Mouse (Mus musculus): ENCODE measurements around the gene Fbxo47. TPM values are rescaled to one million over a fixed set of nuclear protein-coding genes. Genes with fewer than 3 reads are reported as not detected.
A peak's percentile ranks its signal among the peaks of the same experiment; 100 is the strongest.

Fbxo47 gene
- polyA plus RNA-seq, 1 experiment from 2014 or later = 0.39 TPM

DNA sequence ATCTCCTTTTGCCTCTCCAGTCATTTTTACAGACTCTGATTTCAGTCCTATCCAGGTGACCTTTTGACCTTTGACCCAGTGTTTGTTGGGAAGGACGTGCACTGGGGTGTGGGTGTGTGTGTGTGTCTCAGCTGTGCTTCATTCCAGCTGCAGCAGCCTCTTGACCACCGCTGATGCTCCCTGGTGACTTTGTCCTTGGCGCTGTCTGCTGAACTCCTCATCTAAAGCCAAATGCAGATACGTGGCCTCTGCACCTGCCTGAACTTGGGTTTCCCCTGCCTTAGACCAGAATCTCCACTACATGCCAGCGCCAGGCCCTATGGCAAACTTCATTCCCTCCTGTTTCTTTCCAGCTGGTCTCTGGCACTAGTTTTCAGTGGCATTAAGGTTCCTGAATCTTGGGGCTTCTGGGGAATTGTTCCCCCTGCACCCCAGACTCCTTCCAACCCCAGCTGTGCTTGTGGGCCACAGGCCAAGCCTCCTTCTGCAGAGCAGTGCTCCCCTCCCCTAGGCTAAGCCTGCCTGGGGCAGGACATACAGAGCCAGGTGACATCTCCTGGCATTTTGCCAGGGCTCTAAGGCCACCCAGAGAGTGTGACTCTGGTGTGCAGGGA, 75.2 kb downstream of the Fbxo47 start:
- ATAC-seq (ENCODE audit: low read depth) = peak; percentile 37
- Histone ChIP-seq H3K9me3 (replicated peaks; ENCODE audit: control insufficient read depth, low read length) (no peaks in the 10 kb centered on the region), H3K27ac (ENCODE audit: low read length) (0 out of 2 replicates have a peak overlapping the region, but pooled peaks have one; percentile 0), H3K4me1 (ENCODE audit: control insufficient read depth, low read depth, low read length) (peaks cover 59% of the 10 kb centered on the region), H3K36me3 (ENCODE audit: control insufficient read depth, insufficient read depth) (no peaks in the 10 kb centered on the region), H3K27me3 (ENCODE audit: control insufficient read depth, insufficient read depth, low read depth, low read length) (no peaks in the 10 kb centered on the region), H3K9ac (ENCODE audit: low read depth, low read length) (no peak overlapping the region), H3K4me2 (ENCODE audit: low read depth, low read length) (no peak overlapping the region), H3K4me3 (ENCODE audit: low read depth, low read length) (no peak overlapping the region)
- WGBS (ENCODE audit: insufficient replicate concordance) = 52% methylated on average over 5 of the region's 5 CpGs

GRCm38 (mm10) chr11:97808093-97808492, 75.9 kb downstream of the Fbxo47 start:
- H3K27ac ChIP-seq (ENCODE audit: low read length) = 0 out of 2 replicates have a peak overlapping the region, but pooled peaks have one; percentile 1
- 46% methylated on average over 2 of the region's 2 CpGs for WGBS (ENCODE audit: insufficient replicate concordance)
- ATAC-seq (ENCODE audit: low read depth) = no peak
- H3K4me2 ChIP-seq (ENCODE audit: low read depth, low read length) = no peak overlapping the region
- no peaks in the 10 kb centered on the region for H3K36me3 ChIP-seq (ENCODE audit: control insufficient read depth, insufficient read depth)
- H3K4me3 ChIP-seq (ENCODE audit: low read depth, low read length) = no peak overlapping the region
- no peaks in the 10 kb centered on the region for H3K9me3 ChIP-seq (replicated peaks; ENCODE audit: control insufficient read depth, low read length)
- no peak overlapping the region for H3K9ac ChIP-seq (ENCODE audit: low read depth, low read length)
- H3K4me1 ChIP-seq (ENCODE audit: control insufficient read depth, low read depth, low read length) = peaks cover 54% of the 10 kb centered on the region
- no peaks in the 10 kb centered on the region for H3K27me3 ChIP-seq (ENCODE audit: control insufficient read depth, insufficient read depth, low read depth, low read length)

DNA sequence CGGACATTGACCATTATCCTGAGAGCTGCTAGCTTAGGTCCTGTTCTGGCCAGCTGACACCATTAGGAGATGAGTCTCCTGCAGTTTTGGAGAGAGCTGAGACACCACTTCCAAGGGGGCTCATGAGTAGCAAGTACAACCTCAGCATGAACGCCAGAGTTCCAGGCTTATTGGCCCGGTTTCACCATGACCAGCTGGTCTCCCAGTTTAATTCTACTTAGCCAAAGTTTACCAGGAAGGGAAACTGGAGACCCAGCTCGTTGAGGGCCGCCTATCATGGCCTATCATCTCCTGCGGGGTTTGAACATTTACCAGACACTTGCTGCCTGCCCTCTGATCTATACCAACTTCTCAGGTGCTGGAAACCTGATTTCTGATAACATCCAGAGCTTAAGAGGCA, 76.3 kb downstream of the Fbxo47 start:
- no peak overlapping the region for H3K4me3 ChIP-seq (ENCODE audit: low read depth, low read length)
- H3K36me3 ChIP-seq (ENCODE audit: control insufficient read depth, insufficient read depth) = no peaks in the 10 kb centered on the region
- H3K27ac ChIP-seq (ENCODE audit: low read length) = 0 out of 2 replicates have a peak overlapping the region, but pooled peaks have one; percentile 1
- no peak for ATAC-seq (ENCODE audit: low read depth)
- H3K4me1 ChIP-seq (ENCODE audit: control insufficient read depth, low read depth, low read length) = peaks cover 53% of the 10 kb centered on the region
- no peaks in the 10 kb centered on the region for H3K9me3 ChIP-seq (replicated peaks; ENCODE audit: control insufficient read depth, low read length)
- no peaks in the 10 kb centered on the region for H3K27me3 ChIP-seq (ENCODE audit: control insufficient read depth, insufficient read depth, low read depth, low read length)
- no peak overlapping the region for H3K9ac ChIP-seq (ENCODE audit: low read depth, low read length)
- 33% methylated on average over 6 of the region's 6 CpGs for WGBS (ENCODE audit: insufficient replicate concordance)
- H3K4me2 ChIP-seq (ENCODE audit: low read depth, low read length) = no peak overlapping the region

DNA sequence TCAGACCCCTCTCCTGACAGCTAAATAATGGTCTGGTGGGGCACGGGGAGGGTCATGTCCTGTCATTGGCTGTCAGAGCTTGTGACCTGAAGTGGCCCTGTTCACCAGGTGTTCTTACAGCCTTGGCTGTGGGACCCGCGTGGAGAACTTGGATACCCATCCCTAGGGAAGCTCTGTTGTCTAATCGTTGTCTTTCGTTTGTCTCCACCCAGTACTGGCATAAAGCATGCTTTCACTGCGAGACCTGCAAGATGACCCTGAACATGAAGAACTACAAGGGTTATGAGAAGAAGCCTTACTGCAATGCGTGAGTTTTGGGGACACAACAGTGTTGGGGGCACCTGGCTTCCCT, 77.4 kb downstream of the Fbxo47 start:
- no peak overlapping the region for H3K4me3 ChIP-seq (ENCODE audit: low read depth, low read length)
- H3K27ac ChIP-seq (ENCODE audit: low read length) = no peak overlapping the region
- H3K9me3 ChIP-seq (replicated peaks; ENCODE audit: control insufficient read depth, low read length) = no peaks in the 10 kb centered on the region
- WGBS (ENCODE audit: insufficient replicate concordance) = 74% methylated on average over 7 of the region's 7 CpGs
- ATAC-seq (ENCODE audit: low read depth) = no peak
- H3K36me3 ChIP-seq (ENCODE audit: control insufficient read depth, insufficient read depth) = no peaks in the 10 kb centered on the region
- no peak overlapping the region for H3K9ac ChIP-seq (ENCODE audit: low read depth, low read length)
- no peaks in the 10 kb centered on the region for H3K27me3 ChIP-seq (ENCODE audit: control insufficient read depth, insufficient read depth, low read depth, low read length)
- peaks cover 52% of the 10 kb centered on the region for H3K4me1 ChIP-seq (ENCODE audit: control insufficient read depth, low read depth, low read length)
- no peak overlapping the region for H3K4me2 ChIP-seq (ENCODE audit: low read depth, low read length)

DNA sequence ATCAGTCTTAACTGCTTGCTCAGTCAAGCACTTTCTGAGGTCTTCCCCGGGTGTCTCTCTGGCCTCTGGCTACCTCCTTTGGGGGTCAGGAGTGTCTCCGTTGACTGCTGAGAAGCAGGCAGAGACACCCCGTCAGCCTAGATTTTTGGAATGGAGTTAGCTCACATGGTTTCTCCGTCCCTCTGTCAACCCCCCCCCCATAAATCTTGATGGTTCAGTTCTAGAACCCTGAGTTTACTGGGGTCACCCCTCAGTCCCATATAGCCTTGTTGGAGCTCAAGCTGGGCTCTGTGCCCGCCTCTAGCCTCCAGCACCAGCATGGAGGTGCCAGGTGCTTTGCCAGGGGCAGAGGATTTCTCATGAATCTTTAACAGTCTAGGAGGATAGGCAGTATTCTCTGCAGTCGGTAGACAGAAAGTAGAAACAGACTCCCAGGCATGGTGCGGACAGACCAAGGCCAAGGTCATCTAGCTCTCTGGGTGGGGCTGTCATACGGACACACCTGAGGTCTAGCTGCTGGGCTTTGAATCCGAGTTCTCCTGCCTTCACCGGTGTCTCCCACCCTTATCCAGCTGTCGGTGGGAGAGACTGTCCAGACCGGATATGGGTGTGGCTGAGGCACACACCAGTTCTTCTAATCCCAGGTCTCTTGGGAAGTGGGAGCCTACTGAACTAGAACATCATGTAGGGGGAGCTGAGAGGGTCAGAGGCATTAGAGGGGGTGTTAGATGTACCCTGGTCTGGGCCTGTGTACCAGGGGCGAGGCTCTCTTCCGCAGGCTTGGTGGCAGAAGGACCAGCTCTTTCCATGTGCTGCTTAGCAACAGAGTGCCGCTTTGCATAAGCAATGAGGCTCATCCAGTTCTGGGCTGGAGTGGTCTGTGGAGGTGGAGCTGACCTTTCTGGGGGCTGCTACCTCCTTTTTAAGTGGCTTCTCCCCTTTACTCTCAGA, 78.0 kb downstream of the Fbxo47 start:
- no peak for ATAC-seq (ENCODE audit: low read depth)
- WGBS (ENCODE audit: insufficient replicate concordance) = 58% methylated on average over 15 of the region's 15 CpGs
- H3K27me3 ChIP-seq (ENCODE audit: control insufficient read depth, insufficient read depth, low read depth, low read length) = no peaks in the 10 kb centered on the region
- no peak overlapping the region for H3K9ac ChIP-seq (ENCODE audit: low read depth, low read length)
- no peaks in the 10 kb centered on the region for H3K36me3 ChIP-seq (ENCODE audit: control insufficient read depth, insufficient read depth)
- 0 out of 2 replicates have a peak overlapping the region, but pooled peaks have one; percentile 0 for H3K27ac ChIP-seq (ENCODE audit: low read length)
- peaks cover 51% of the 10 kb centered on the region for H3K4me1 ChIP-seq (ENCODE audit: control insufficient read depth, low read depth, low read length)
- H3K4me2 ChIP-seq (ENCODE audit: low read depth, low read length) = no peak overlapping the region
- no peak overlapping the region for H3K4me3 ChIP-seq (ENCODE audit: low read depth, low read length)
- H3K9me3 ChIP-seq (replicated peaks; ENCODE audit: control insufficient read depth, low read length) = no peaks in the 10 kb centered on the region

GRCm38 (mm10) chr11:97804841-97805661, 78.9 kb downstream of the Fbxo47 start:
- no peaks in the 10 kb centered on the region for H3K27me3 ChIP-seq (ENCODE audit: control insufficient read depth, insufficient read depth, low read depth, low read length)
- H3K36me3 ChIP-seq (ENCODE audit: control insufficient read depth, insufficient read depth) = no peaks in the 10 kb centered on the region
- H3K4me1 ChIP-seq (ENCODE audit: control insufficient read depth, low read depth, low read length) = peaks cover 46% of the 10 kb centered on the region
- peak overlapping the region; percentile 57 for H3K27ac ChIP-seq (ENCODE audit: low read length)
- H3K4me2 ChIP-seq (ENCODE audit: low read depth, low read length) = no peak overlapping the region; the same call in 1 of the 2 replicates
- no peak overlapping the region for H3K4me3 ChIP-seq (ENCODE audit: low read depth, low read length)
- no peaks in the 10 kb centered on the region for H3K9me3 ChIP-seq (replicated peaks; ENCODE audit: control insufficient read depth, low read length)
- no peak overlapping the region for H3K9ac ChIP-seq (ENCODE audit: low read depth, low read length)
- 33% methylated on average over 9 of the region's 9 CpGs for WGBS (ENCODE audit: insufficient replicate concordance)
- ATAC-seq (ENCODE audit: low read depth) = no peak

- WGBS (ENCODE audit: insufficient replicate concordance) = 64% methylated on average over 5 of the region's 5 CpGs
- Histone ChIP-seq H3K4me2 (ENCODE audit: low read depth, low read length) (no peak overlapping the region), H3K36me3 (ENCODE audit: control insufficient read depth, insufficient read depth) (no peaks in the 10 kb centered on the region), H3K9me3 (replicated peaks; ENCODE audit: control insufficient read depth, low read length) (no peaks in the 10 kb centered on the region), H3K27ac (ENCODE audit: low read length) (no peak overlapping the region), H3K4me3 (ENCODE audit: low read depth, low read length) (no peak overlapping the region), H3K9ac (ENCODE audit: low read depth, low read length) (no peak overlapping the region), H3K27me3 (ENCODE audit: control insufficient read depth, insufficient read depth, low read depth, low read length) (peaks cover 2% of the 10 kb centered on the region; the same call in 1 of the 2 replicates), H3K4me1 (ENCODE audit: control insufficient read depth, low read depth, low read length) (peaks cover 35% of the 10 kb centered on the region)
- no peak for ATAC-seq (ENCODE audit: low read depth)
Measured at GRCm38 (mm10) chr11:97803847-97804246, 80.1 kb downstream of the Fbxo47 start.

Data from liver, embryonic 16.5 days (tissue).